Mouse (Mus musculus): ENCODE measurements around the gene Shc3.

DNA sequence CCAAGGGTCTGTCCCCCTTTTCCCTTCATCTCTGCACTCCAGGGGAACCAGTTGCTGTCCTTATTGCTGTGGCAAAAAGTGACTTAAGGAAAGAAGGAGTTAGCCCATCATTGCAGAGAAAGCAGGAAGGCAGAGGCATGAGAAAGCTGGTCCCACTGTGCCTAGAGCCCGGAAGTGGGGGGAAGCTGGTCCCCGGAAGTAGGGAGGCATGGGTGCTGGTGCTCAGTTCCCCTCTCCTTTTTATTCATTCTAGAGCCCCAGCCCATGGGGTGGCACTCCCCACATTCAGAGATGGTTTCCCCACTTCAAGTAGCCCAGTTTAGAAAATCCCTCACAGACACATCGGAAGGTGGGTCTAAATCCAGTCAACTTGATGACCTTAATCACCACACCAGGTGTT is 169.7 kb downstream of the Shc3 start:
- TF ChIP-seq POLR2A (IDR thresholded peaks at IDR 0.05; ENCODE audit: low read depth, low read length) (no peak), CTCF (conservative IDR thresholded peaks at IDR 0.05; ENCODE audit: insufficient read depth, insufficient read length, low read depth, low read length) (no peak)

Data from kidney, adult 2 months (tissue).